Mouse (Mus musculus) urinary bladder, postnatal 0 days (tissue): ENCODE data around the gene 4932411N23Rik. TPM values are rescaled to one million over a fixed set of nuclear protein-coding genes. Genes with fewer than 3 reads are reported as not detected.

Source experiments
- polyA plus RNA-seq: library from polyadenylated mRNA; unstranded; fragments of >200 nt; fragmentation: Nextera tagmentation; extraction: Ambion mirVana; gene quantifications from 2 replicates; pipeline ENCODE4 v1.2.1, GENCODE M21; 2015

Gene 4932411N23Rik
- polyA plus RNA-seq: not detected in 2 replicates

DNA sequence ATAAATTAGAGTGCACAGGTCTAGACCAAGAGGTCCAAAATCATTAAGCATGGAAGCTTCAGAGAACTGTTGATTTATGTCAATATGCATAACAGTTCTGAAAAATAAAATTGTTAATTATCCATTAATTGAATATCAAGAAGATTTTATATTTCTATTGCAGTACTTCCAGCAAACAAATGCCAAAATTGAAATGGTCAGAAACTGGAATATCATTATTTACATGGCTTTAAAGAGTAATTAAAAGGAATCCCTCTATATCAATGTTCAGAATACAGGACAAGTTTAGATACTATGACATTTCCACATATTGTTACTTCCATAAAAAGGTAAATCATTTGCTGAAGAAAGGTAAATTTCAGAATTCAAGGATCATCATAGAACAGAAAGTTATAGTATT lies at the start of gene 4932411N23Rik:
4932411N23Rik (minus strand) TSS at position 101 of the 400 bp plus-strand sequence.

Other genes starting within 250 kb of the 4932411N23Rik start
- gene Gm382, start 224.1 kb upstream of the 4932411N23Rik start, polyA plus RNA-seq: not detected in 2 replicates